ENCODE assay signal across 8 mouse cellular contexts in the genomic region with DNA sequence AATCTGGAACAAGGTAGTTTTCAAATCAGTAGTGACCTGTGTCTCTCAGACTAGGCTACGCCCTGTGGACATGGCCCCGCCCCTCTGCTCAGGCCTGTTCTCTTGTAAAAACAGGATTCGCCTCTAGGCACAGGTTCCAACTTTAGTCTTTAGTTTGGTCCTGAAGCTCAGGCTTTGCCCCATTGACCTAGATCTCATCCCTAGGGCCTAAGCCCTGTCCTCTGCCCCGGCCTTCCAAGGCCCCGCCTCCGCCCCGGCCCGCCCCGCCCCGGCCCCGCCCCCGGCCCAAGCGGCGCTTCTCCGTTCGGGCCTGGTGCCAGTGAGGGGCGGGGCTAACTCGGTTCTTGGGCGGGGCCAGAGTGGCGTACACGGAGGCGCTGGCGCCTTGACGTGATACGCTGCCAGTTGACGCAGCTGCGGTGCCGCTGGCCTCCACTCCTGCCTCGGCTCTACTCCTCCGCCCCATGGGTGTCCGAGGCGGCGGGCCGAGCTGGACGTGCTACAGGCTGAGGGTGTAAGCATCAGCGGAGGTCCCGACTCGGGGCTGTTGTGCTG. TPM values are rescaled to one million over a fixed set of nuclear protein-coding genes. Genes with fewer than 3 reads are reported as not detected.
DNase-seq lines count a peak whose midpoint lies in the region; ATAC-seq and TF ChIP-seq lines count a peak whose summit lies in the region.

4932438A13Rik (plus strand) TSS at position 384 of the 555 bp plus-strand sequence.

- peak within 1 kb of the TSS; percentile 90 for H3K27ac ChIP-seq in cortical plate, adult 2 months (ENCODE audit: insufficient read depth, low read length)

- H3K36me3 ChIP-seq in megakaryocyte, embryonic 14.5 days (replicated peaks; ENCODE audit: low read length), result peaks cover 34% of the 10 kb centered on the region

- DNase-seq in gastrocnemius, adult 8-10 months (ENCODE audit: low spot score in 2 of 2), result peak; percentile 95 to 96
- peak; percentile 54 for DNase-seq in hindlimb bud, embryonic 11.5 days (ENCODE audit: extremely low spot score, low read depth, low spot score)
- peak; percentile 90 to 99 for DNase-seq in left cerebral cortex, adult 8-10 months (ENCODE audit: low spot score in 2 of 2)
- peak; percentile 96 to 98 for DNase-seq in right cerebral cortex, postnatal 10 days (ENCODE audit: low spot score in 2 of 2)
- DNase-seq in urinary bladder, postnatal 25 days (ENCODE audit: low spot score), result peak; percentile 100

- H3K27me3 ChIP-seq in megakaryocyte, embryonic 14.5 days (replicated peaks), result no peaks in the 10 kb centered on the region

- H3K4me1 ChIP-seq in cortical plate, adult 2 months (ENCODE audit: control insufficient read depth, insufficient read depth, low read length), result no peaks in the 10 kb centered on the region; the same call in 1 of the 2 replicates
- H3K4me1 ChIP-seq in megakaryocyte, embryonic 14.5 days, result peaks cover 46% of the 10 kb centered on the region

- H3K9me3 ChIP-seq in megakaryocyte, embryonic 14.5 days, result no peaks in the 10 kb centered on the region

- peak; percentile 94 for TF ChIP-seq POLR2A in cortical plate, adult 2 months (IDR thresholded peaks at IDR 0.05; ENCODE audit: extremely low read depth, insufficient read depth, low read length)

- peak; percentile 70 for ATAC-seq in activated CD4-positive, CD25-positive, alpha-beta regulatory T cell, adult 4 months

- H3K4me3 ChIP-seq in cortical plate, adult 2 months (ENCODE audit: insufficient read depth, low read length), result peak within 1 kb of the TSS; percentile 71
- H3K4me3 ChIP-seq in megakaryocyte, embryonic 14.5 days (replicated peaks), result peak within 1 kb of the TSS; percentile 99

- no peak for TF ChIP-seq CTCF in cortical plate, adult 2 months (IDR thresholded peaks at IDR 0.05; ENCODE audit: extremely low read depth, insufficient read depth, low read length)

RNA-seq across cellular contexts. Expression of gene 4932438A13Rik, which starts in this region (rescaled TPM):
- polyA plus RNA-seq in activated CD4-positive, CD25-positive, alpha-beta regulatory T cell, adult 4 months (2017; shearing (Covaris generic)), result 10 to 100 TPM; 52.6 to 74.6 TPM
- polyA plus RNA-seq in cortical plate, adult 2 months (2012; rRNA removed), result 48.3 and 50.5 TPM in 2 replicates
- 10 to 100 TPM; 35.3 to 49.7 (median 39.9) TPM for total RNA-seq in gastrocnemius, adult 8-10 months (2022)
- 100 to 1,000 TPM in 3 of 4 experiments, 10 to 100 TPM in 1; 98.9 to 128 (median 113) TPM for total RNA-seq in left cerebral cortex, adult 8-10 months (2022)
- polyA plus RNA-seq in megakaryocyte, embryonic 14.5 days (2012; ENCODE audit: insufficient read depth, low replicate concordance), result 1.1 TPM in 1 of 2 replicates, not detected in the other

Comparison
In these comparisons a context has a peak if more than half of its experiments do, and no peak if none do; other contexts are left out.
1. Peak in every context shown above with its lines: DNase-seq, ATAC-seq, H3K4me3 ChIP-seq and H3K27ac ChIP-seq.
2. RNA of gene 4932438A13Rik (polyA plus RNA-seq): 52.6 to 74.6 TPM in activated CD4-positive, CD25-positive, alpha-beta regulatory T cell, adult 4 months and 48.3 to 50.5 TPM in cortical plate, adult 2 months; 1.1 TPM in megakaryocyte, embryonic 14.5 days; every median in the first group is over 10 times any median in the second.